Mouse (Mus musculus): Measurements from ENCODE around the gene Crhbp. TPM values are rescaled to one million over a fixed set of nuclear protein-coding genes. Genes with fewer than 3 reads are reported as not detected.

Gene Crhbp
- total RNA-seq, 2 experiments from 2014 or later, result 24.3 to 25.2 TPM

DNA sequence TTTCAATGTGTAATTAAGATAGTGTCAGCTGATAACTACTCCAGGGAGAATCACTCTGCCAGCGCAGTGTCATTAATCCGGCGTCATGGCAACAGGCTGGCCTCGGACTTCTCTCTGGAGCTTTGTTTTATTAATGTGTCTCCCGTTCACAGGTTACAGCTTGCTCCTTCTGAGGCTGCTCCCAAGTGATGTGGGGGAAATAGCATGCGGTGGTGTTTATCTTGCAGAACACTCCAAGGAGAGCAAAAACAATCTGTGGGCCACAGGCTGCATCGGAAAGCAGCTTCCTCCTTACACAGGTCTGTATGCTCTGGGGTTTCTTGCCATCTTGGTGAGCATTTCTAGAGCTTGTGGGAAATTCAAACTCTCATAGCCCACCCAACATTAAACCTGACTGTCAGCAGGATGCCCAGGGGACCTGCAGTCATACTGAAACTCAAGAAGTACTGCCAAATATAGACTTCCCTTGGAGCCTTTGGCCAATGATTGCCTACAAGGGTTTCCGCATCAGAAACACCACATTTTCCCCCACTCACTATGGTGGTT, 25.4 kb downstream of the Crhbp start:
- DNase-seq (ENCODE audit: low spot score in 2 of 2), result peak; percentile 31 to 33

DNA sequence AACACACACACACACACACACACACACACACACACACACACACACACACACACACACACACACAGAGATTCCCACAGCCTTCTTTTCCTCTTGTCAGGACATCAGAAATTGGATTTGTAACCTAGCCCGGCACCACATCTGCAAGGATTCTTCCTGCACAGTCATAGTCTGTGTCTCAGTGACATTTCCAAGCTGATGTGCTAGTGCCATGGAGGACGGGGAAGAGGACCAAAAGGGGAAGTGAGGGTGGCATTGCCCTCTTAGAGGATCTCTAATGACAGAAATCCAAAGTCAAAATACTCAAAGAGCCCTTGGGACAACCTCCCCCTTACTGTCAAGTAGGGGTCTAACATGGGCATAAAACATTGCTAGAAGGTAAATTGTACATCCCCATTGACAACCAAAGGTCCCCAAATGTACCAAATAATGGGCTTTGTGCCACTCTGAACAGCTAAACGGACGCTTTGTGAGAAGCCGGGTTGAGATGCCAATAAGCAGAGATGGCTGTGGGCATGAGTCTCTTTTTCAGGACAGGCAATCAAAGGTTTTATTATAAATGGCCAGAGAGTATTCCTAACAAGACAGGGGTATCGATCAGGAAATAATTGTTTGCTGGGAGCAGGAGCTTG, 26.0 kb downstream of the Crhbp start:
- DNase-seq (ENCODE audit: low spot score in 2 of 2), result no peak

DNA sequence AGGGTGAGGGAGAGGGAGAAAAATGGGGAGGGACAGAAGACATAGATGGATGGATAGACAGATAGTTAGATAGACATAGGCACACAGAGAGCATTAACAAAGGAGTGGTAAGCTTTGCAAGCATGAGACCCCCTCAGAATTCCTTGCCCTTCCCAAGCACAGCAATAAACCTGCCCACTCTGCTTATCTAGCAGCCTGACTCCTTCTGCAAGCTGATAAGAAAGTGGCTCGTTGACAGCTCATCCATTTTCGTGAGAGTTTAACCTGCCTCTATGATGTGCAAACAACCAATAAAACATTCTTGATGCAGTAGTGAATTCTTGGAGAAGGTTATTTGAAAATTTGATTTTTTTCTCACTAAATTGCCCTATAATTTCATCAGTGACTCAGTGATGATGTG, 32.5 kb downstream of the Crhbp start:
- DNase-seq (ENCODE audit: low spot score in 2 of 2), result no peak

DNA sequence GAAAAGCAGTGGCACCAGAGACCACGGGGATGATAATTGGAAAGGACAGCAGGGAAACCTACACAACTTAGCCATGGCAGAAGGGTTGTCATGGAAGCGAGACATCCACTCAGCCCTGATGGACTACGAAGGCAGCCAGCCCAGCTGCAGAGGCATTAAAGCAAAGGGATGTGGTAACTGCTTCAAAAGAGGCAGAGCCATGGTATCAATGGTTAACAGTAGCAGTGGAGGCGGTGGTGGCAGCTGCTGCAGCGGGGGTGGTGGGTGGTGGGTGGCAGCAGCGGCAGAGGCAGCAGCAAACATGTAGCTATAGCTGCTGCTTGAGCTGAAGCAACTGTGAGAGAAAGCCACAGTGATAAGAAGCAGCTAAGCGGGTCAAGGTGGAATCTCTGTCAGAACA, 51.5 kb downstream of the Crhbp start:
- peak in 1 of 2 experiments; percentile 25 for DNase-seq (ENCODE audit: low spot score in 2 of 2)

DNA sequence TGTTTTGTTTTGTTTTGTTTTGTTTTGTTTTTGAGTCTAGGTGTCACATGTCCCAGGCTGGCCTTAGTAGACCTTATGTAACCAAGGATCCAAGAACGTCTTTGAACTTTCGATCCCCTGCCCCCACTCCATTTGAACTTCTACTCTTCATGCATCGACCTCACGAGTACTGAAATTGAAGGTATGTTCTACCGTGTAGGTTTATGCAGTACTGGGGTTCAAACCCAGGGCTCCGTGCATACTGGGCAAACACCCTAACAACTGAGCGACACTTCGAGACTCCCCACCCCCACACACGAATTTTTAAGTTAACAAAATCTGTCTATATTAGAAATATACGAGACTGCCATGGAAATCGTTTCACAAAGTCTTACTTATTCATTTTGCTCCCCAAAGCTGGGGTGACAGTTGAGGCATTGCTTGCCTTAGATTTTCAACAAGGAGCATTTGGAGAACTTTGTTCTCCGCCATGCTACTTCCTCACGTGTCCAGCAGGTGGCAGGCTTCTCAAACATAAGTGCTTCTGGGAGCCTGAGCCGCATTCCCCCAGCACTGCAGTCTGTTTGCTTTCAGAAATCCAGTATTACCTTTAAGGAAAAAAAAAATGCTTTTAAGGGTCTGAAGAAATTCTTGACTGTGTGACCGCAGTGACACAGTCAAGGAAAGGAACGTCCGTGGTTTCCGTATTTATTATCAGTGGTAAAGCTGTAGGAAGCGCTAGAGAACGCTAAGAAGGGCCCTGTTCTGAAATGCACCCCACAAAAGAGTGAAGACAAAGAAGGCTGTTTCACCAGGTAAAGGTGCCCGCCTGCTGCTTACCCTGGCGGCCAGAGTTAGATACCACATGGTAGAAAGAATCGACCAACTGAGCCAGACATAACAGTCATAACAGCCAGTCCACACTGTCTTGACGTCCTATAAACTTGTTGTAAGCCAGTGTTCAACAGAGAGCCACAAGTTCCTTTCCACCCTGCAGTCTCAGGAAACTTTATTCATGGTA, 54.6 kb downstream of the Crhbp start:
- peak; percentile 64 to 84 for DNase-seq (ENCODE audit: low spot score in 2 of 2)

DNA sequence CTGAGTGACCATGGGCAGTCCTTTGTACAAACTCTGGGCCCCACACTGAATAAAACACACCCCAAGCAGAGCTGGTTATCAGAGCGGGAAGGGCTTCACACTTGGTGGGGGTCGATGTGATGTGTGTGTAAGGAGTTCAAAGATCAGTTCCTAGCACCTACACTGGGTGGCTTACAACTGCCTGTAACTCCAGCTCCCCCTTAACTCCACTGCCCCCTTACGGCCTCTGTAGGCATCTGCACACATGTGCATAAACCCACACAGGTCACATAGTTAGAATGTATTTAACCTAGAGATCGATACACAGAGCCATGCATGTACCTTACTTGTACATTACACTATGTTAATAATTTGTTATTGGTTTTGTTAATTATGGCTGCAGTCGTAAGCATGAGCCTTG, 56.5 kb downstream of the Crhbp start:
- DNase-seq (ENCODE audit: low spot score in 2 of 2), result no peak

DNA sequence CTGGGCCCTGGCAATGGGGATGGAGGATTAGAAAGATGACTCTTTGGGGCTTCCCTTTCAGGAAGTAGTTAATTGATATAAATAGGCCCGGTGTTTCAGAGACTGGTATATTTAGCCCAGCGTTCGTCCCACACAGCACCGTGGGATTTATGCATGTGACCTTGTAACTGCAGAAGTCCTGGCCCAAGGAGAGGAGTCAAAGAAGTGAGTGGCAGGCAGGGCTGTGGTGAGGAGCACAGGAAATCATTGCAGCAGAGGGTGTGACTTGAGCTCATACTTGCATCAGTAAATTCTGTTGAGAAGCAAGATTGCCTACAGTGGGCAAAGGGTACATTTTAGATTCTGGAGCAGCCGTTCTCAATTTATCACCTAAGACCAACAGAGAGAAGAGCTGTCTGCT, 62.3 kb downstream of the Crhbp start:
- no peak for DNase-seq (ENCODE audit: low spot score in 2 of 2)

Other genes starting within 250 kb of the Crhbp start
- 100 to 1,000 TPM; 105 to 109 TPM for gene Pde8b, start 194.6 kb downstream of the Crhbp start, total RNA-seq (2021)
- gene Zbed3, start 121.3 kb downstream of the Crhbp start, total RNA-seq (2021), result 10 to 100 TPM; 11.7 to 13.3 TPM
- 10 to 100 TPM; 50.4 to 52.2 TPM for gene Aggf1, start 69.6 kb downstream of the Crhbp start, total RNA-seq (2021)
- gene S100z, start 33.8 kb upstream of the Crhbp start, total RNA-seq (2021), result not detected
- under 1 TPM; 0.15 to 0.22 TPM for gene F2rl1, start 80.3 kb upstream of the Crhbp start, total RNA-seq (2021)
- gene F2r, start 173.6 kb upstream of the Crhbp start, total RNA-seq (2021), result 1 to 10 TPM; 3.7 to 4.0 TPM